Mouse (Mus musculus): ENCODE data around the gene Maml1.

DNA sequence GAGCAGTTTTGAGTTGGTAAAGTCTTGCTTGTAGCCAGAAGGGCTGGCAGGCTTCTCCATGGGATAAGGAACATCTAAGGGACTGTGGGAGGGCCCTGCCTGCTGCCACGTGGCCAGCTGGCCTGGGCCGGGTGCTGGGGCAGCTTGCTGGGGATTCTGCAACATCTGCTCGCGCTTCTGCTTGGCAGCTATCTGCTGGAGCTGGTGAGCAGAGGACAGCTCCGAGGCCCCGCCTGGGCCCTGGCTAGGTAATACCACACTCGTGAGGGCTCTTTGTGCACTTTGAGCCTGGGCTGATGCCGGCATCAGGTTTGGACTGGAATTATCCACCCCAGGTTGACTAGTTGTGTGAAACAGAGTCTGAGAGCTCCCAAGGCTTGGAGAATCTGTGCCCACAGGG is 26.2 kb downstream of the Maml1 start:
- TF ChIP-seq CTCF (IDR thresholded peaks at IDR 0.05; ENCODE audit: extremely low read depth, insufficient read length, insufficient replicate concordance, low read depth, low read length), result no peak
- TF ChIP-seq POLR2A (IDR thresholded peaks at IDR 0.05; ENCODE audit: low read depth, low read length), result no peak

Measured in small intestine, adult 2 months (tissue).